Mouse (Mus musculus) liver, postnatal 0 days (tissue): Measurements from ENCODE around the gene Atp7a. TPM values are rescaled to one million over a fixed set of nuclear protein-coding genes. Genes with fewer than 3 reads are reported as not detected.

Experiments used
- ATAC-seq: fragments of 200-750 bp; cut with Nextera tagmentation; 2 replicates; pipeline ENCODE4 v1.8.0; 2017; ENCODE audit warnings: mild to moderate bottlenecking, moderate library complexity
- DNase-seq: peaks from one replicate; pipeline ENCODE4 v3.0.0-alpha.2; 2016
- H3K27ac ChIP-seq: fragments of 300-500 bp; sonication (generic); 2 replicates; pipeline ENCODE4 v1.5.1; 2014; ENCODE audit warnings: antibody characterized with exemption, moderate library complexity, mild to moderate bottlenecking, low read depth
- H3K27me3 ChIP-seq: fragments of 300-500 bp; sonication (generic); 2 replicates; pipeline ENCODE4 v1.6.1; 2014; ENCODE audit warnings: low read length, control low read depth, mixed read lengths; ENCODE audit not compliant: insufficient read depth
- H3K36me3 ChIP-seq: fragments of 300-500 bp; sonication (generic); replicated peaks from 2 replicates; pipeline ENCODE4 v1.6.1; 2014; ENCODE audit warnings: mild to moderate bottlenecking, control low read depth, low read length, moderate library complexity, mixed read lengths; ENCODE audit not compliant: insufficient read depth
- H3K4me1 ChIP-seq: fragments of 300-500 bp; sonication (generic); 2 replicates; pipeline ENCODE4 v1.6.1; 2014; ENCODE audit warnings: antibody characterized with exemption, mild to moderate bottlenecking, control low read depth; ENCODE audit not compliant: insufficient read depth
- H3K4me2 ChIP-seq: fragments of 300-500 bp; sonication (generic); 2 replicates; pipeline ENCODE4 v1.6.1; 2014; ENCODE audit warnings: low read depth, mild to moderate bottlenecking, low read length, moderate library complexity, mixed read lengths
- H3K4me3 ChIP-seq: fragments of 300-500 bp; sonication (generic); 2 replicates; pipeline ENCODE4 v1.5.1; 2014; ENCODE audit warnings: low read depth, low read length
- H3K9ac ChIP-seq: fragments of 300-500 bp; sonication (generic); replicated peaks from 2 replicates; pipeline ENCODE4 v1.6.1; 2014; ENCODE audit warnings: mild to moderate bottlenecking, moderate library complexity
- H3K9me3 ChIP-seq: fragments of 300-500 bp; sonication (generic); 2 replicates; pipeline ENCODE4 v1.6.1; 2016; ENCODE audit warnings: mild to moderate bottlenecking, control low read depth, low read length, mixed read lengths
- CTCF ChIP-seq: sonication (generic); IDR thresholded peaks from 2 replicates; pipeline ENCODE4 v1.5.1; 2016; ENCODE audit warnings: antibody characterized with exemption, low read depth
- EP300 ChIP-seq: IDR thresholded peaks from 2 replicates; pipeline ENCODE4 v1.6.1; 2016; ENCODE audit warnings: antibody characterized with exemption, low read depth, mild to moderate bottlenecking
- WGBS: fragments of 180-500 bp; shearing (Covaris S2); extraction: QIAGEN DNeasy Blood & Tissue Kit; methylation state at CpG from one replicate; pipeline ENCODE4 v1.1.7; 2014; ENCODE audit not compliant: insufficient replicate concordance; 5-methylcytosine and 5-hydroxymethylcytosine counted together
- polyA plus RNA-seq: library from polyadenylated mRNA; unstranded; fragments of >200 nt; fragmentation: Nextera tagmentation; extraction: Ambion mirVana; gene quantifications from 2 replicates; pipeline ENCODE4 v1.2.1, GENCODE M21; 2015

The Atp7a gene
- polyA plus RNA-seq, 1 experiment from 2014 or later = 4.9 TPM

- H3K4me2 ChIP-seq = peak overlapping the region; percentile 67
- H3K4me1 ChIP-seq = no peaks in the 10 kb centered on the region
- TF ChIP-seq EP300 (no peak), CTCF (peak; percentile 84)
- H3K27ac ChIP-seq = peak overlapping the region; percentile 11; the same call in 1 of the 2 replicates
- ATAC-seq = peak; percentile 83
- WGBS = 17% methylated on average over 18 of the region's 18 CpGs
- H3K36me3 ChIP-seq = no peaks in the 10 kb centered on the region
- peak overlapping the region; percentile 32 for H3K4me3 ChIP-seq
- no peaks in the 10 kb centered on the region for H3K27me3 ChIP-seq
- H3K9me3 ChIP-seq = no peaks in the 10 kb centered on the region
- H3K9ac ChIP-seq = no peak overlapping the region
- peak; percentile 74 for DNase-seq
Observed at GRCm38 (mm10) chrX:106171106-106171852, 144.2 kb downstream of the Atp7a start.

GRCm38 (mm10) chrX:106171853-106172154 is 144.7 kb downstream of the Atp7a start:
- ATAC-seq (no peak; the same call in 1 of the 2 replicates), DNase-seq (no peak)
- peak overlapping the region; percentile 11; the same call in 1 of the 2 replicates for H3K27ac ChIP-seq
- peak overlapping the region; percentile 32 for H3K4me3 ChIP-seq
- H3K4me2 ChIP-seq = peak overlapping the region; percentile 67
- 54% methylated on average over 5 of the region's 6 CpGs for WGBS
- no peak for TF ChIP-seq EP300
- no peak for TF ChIP-seq CTCF
- no peak overlapping the region for H3K9ac ChIP-seq
- H3K4me1 ChIP-seq = no peaks in the 10 kb centered on the region
- H3K36me3 ChIP-seq = no peaks in the 10 kb centered on the region
- no peaks in the 10 kb centered on the region for H3K9me3 ChIP-seq
- no peaks in the 10 kb centered on the region for H3K27me3 ChIP-seq

Other genes with a start within 250 kb of the Atp7a start
- 30.4 and 35.0 TPM in 2 replicates for gene Atrx, start 97.9 kb upstream of the Atp7a start, polyA plus RNA-seq
- 21.7 and 22.3 TPM in 2 replicates for gene Magt1, start 15.4 kb upstream of the Atp7a start, polyA plus RNA-seq
- 537 and 543 TPM in 2 replicates for gene Cox7b, start 11.6 kb upstream of the Atp7a start, polyA plus RNA-seq
- 1.2 and 1.5 TPM in 2 replicates for gene Tlr13, start 115.9 kb downstream of the Atp7a start, polyA plus RNA-seq
- gene Pgk1, start 159.8 kb downstream of the Atp7a start, polyA plus RNA-seq = 192 and 201 TPM in 2 replicates
- 2.4 and 2.5 TPM in 2 replicates for gene Taf9b, start 193.9 kb downstream of the Atp7a start, polyA plus RNA-seq
- gene Fnd3c2, start 228.1 kb downstream of the Atp7a start, polyA plus RNA-seq = not detected in 2 replicates